Mouse (Mus musculus) WW6 (cell line): ENCODE data around the gene Xxylt1.

Experiments
- DNase-seq: peaks from one replicate; pipeline ENCODE4 v3.0.0-alpha.2; 2013; ENCODE audit warnings: low read depth, low spot score

Xxylt1 gene

DNA sequence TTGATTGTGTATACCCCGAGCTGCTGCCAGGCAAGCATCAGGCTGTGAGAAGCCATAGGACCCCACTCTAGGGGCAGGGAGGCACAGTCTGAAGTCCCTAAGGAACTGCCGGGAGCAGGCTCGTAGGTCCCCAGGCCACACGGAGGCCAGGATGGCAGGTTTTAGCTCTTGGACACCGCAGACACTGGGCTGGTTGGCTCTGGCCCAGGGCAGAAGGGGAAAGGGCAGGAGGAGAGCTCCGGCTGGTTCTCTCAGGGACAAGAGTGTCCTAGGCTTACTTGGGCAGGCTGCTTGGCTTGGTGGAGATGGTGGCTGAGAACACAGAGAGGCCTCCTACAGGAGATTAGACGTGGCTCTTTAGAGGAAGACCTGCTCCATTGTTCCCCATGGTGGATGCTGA, 162.4 kb downstream of the Xxylt1 start:
- no peak for DNase-seq

GRCm38 (mm10) chr16:30916931-30917330, 164.3 kb downstream of the Xxylt1 start:
- no peak for DNase-seq

DNA sequence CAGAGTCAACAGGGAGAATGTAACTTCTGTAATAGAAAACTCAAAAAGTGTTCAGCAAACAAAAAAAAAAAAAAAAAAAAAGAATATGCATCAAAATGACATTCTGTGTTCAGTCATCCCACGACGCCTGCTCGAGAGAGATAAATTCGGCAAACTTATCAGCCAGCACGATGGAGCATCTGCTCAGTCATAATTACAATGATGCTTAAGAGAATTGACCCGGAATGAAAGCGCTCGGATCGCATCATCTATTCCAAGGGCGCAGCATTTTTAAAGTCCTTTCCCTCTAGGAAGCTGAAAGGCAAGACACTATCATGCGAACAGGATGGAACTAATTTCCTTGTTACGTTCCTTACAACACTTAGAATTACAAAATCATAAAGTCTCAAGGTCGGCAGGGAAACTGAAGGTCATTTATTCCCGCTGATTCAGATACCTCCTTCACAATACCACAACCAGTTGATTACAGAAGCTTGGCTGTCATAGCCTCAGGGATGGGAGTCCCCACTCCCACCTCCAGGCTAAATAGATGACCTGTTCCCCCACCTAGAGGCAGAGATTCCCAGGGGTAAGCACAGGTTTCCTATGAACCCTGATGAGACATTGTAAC, 165.5 kb downstream of the Xxylt1 start:
- no peak for DNase-seq
